Mouse (Mus musculus): ENCODE measurements at regions not wholly inside any gene's neighbourhood (a gene's known extent, or its start where the extent isn't known, plus 50 kb on each side); places are given as distances from the start of the nearest gene placed in this dataset.

- DNase-seq = no peak
Observed at GRCm38 (mm10) chr16:72152920-72153319, 155.2 kb upstream of the Robo1 start.

- DNase-seq = no peak
Observed at GRCm38 (mm10) chr16:72157913-72158312, 150.2 kb upstream of the Robo1 start.

- DNase-seq = no peak
Observed at GRCm38 (mm10) chr16:72159411-72159810, 148.7 kb upstream of the Robo1 start.

- DNase-seq = no peak
Observed at GRCm38 (mm10) chr16:72175727-72176126, 132.4 kb upstream of the Robo1 start.

- no peak for DNase-seq
Observed at GRCm38 (mm10) chr16:72194320-72194719, 113.8 kb upstream of the Robo1 start.

- peak; percentile 53 for DNase-seq
Observed at GRCm38 (mm10) chr16:72215360-72216013, 92.6 kb upstream of the Robo1 start.

GRCm38 (mm10) chr16:72218021-72218420, 90.1 kb upstream of the Robo1 start:
- no peak for DNase-seq

GRCm38 (mm10) chr16:72221912-72222502, 86.1 kb upstream of the Robo1 start:
- DNase-seq = no peak

- DNase-seq = no peak
Observed at GRCm38 (mm10) chr16:72223860-72224259, 84.2 kb upstream of the Robo1 start.

- no peak for DNase-seq
Observed at GRCm38 (mm10) chr16:72225157-72225880, 82.8 kb upstream of the Robo1 start.

GRCm38 (mm10) chr16:72234366-72234765, 73.7 kb upstream of the Robo1 start:
- DNase-seq = peak; percentile 5

GRCm38 (mm10) chr16:72239631-72240030, 68.5 kb upstream of the Robo1 start:
- DNase-seq = peak; percentile 12

- no peak for DNase-seq
Observed at GRCm38 (mm10) chr16:72256388-72256787, 51.7 kb upstream of the Robo1 start.

Data from adrenal gland, postnatal 14 days (tissue).